Mouse (Mus musculus): ENCODE data around the gene Trpc2.
"Not testable (repeated sequence)": the region's sequence is repeated elsewhere in the genome, so short reads cannot be mapped to it uniquely, and the experiment has no call there.

The Trpc2 gene

GRCm38 (mm10) chr7:102082816-102083215 lies at the start of gene Trpc2:
Gene Trpc2 (plus strand): TSS chr7:102083116.
- no peak for DNase-seq (ENCODE audit: extremely low read depth, low read depth, low spot score)

- no peak for DNase-seq (ENCODE audit: extremely low read depth, low read depth, low spot score)
These were observed 48.0 kb upstream of the Trpc2 start for GRCm38 (mm10) chr7:102034904-102035303.

- peak; percentile 31 for DNase-seq (ENCODE audit: extremely low read depth, low read depth, low spot score)
These were observed 47.4 kb upstream of the Trpc2 start for GRCm38 (mm10) chr7:102035534-102035933.

GRCm38 (mm10) chr7:102037318-102037717 lies 45.6 kb upstream of the Trpc2 start:
- no peak for DNase-seq (ENCODE audit: extremely low read depth, low read depth, low spot score)

- peak; percentile 78 for DNase-seq (ENCODE audit: extremely low read depth, low read depth, low spot score)
These were observed 40.6 kb upstream of the Trpc2 start for GRCm38 (mm10) chr7:102042314-102042713.

GRCm38 (mm10) chr7:102048524-102048923 lies 34.4 kb upstream of the Trpc2 start:
- DNase-seq (ENCODE audit: extremely low read depth, low read depth, low spot score): not testable (repeated sequence)

GRCm38 (mm10) chr7:102061353-102061752 lies 21.6 kb upstream of the Trpc2 start:
- DNase-seq (ENCODE audit: extremely low read depth, low read depth, low spot score): no peak

- no peak for DNase-seq (ENCODE audit: extremely low read depth, low read depth, low spot score)
These were observed 20.7 kb upstream of the Trpc2 start for GRCm38 (mm10) chr7:102062203-102062602.

- no peak for DNase-seq (ENCODE audit: extremely low read depth, low read depth, low spot score)
These were observed 19.0 kb upstream of the Trpc2 start for GRCm38 (mm10) chr7:102063891-102064290.

GRCm38 (mm10) chr7:102064655-102065045 lies 18.3 kb upstream of the Trpc2 start:
- no peak for DNase-seq (ENCODE audit: extremely low read depth, low read depth, low spot score)

GRCm38 (mm10) chr7:102065046-102065891 lies 17.6 kb upstream of the Trpc2 start, which contains the start of the genes Rnf121, Xndc1 and Xntrpc:
Gene Rnf121 (minus strand): TSS chr7:102065469.
Gene Xndc1 (plus strand): TSS chr7:102065511.
Gene Xntrpc (plus strand): TSS chr7:102065713.
- DNase-seq (ENCODE audit: extremely low read depth, low read depth, low spot score): peak; percentile 64

- DNase-seq (ENCODE audit: extremely low read depth, low read depth, low spot score): no peak
These were observed 16.6 kb upstream of the Trpc2 start for GRCm38 (mm10) chr7:102066363-102066762.

GRCm38 (mm10) chr7:102076714-102077296 lies 6.1 kb upstream of the Trpc2 start:
- DNase-seq (ENCODE audit: extremely low read depth, low read depth, low spot score): no peak

- no peak for DNase-seq (ENCODE audit: extremely low read depth, low read depth, low spot score)
These were observed 4.4 kb upstream of the Trpc2 start for GRCm38 (mm10) chr7:102078517-102078916.

- no peak for DNase-seq (ENCODE audit: extremely low read depth, low read depth, low spot score)
These were observed 2.6 kb upstream of the Trpc2 start for GRCm38 (mm10) chr7:102080311-102080710.

- DNase-seq (ENCODE audit: extremely low read depth, low read depth, low spot score): no peak
These were observed 1.1 kb upstream of the Trpc2 start for GRCm38 (mm10) chr7:102081784-102082183.

- DNase-seq (ENCODE audit: extremely low read depth, low read depth, low spot score): no peak
These were observed 1.3 kb downstream of the Trpc2 start for GRCm38 (mm10) chr7:102084041-102084696.

- DNase-seq (ENCODE audit: extremely low read depth, low read depth, low spot score): no peak
These were observed 4.4 kb downstream of the Trpc2 start for GRCm38 (mm10) chr7:102087336-102087735.

- DNase-seq (ENCODE audit: extremely low read depth, low read depth, low spot score): no peak
These were observed 17.1 kb downstream of the Trpc2 start for GRCm38 (mm10) chr7:102099760-102100661.

- no peak for DNase-seq (ENCODE audit: extremely low read depth, low read depth, low spot score)
These were observed 18.0 kb downstream of the Trpc2 start for GRCm38 (mm10) chr7:102100868-102101267.

GRCm38 (mm10) chr7:102101487-102101886 lies 18.6 kb downstream of the Trpc2 start, which contains the start of gene Art1:
Gene Art1 (plus strand): TSS chr7:102101743.
- DNase-seq (ENCODE audit: extremely low read depth, low read depth, low spot score): no peak

Data from fat pad, adult 2 months (tissue).